Mouse (Mus musculus) spleen, postnatal 14 days (tissue): ENCODE data around the gene Slc22a20.
A peak's percentile ranks its signal among the peaks of the same experiment; 100 is the strongest.

Experiments
- DNase-seq, 2 experiments: peaks; one replicate each; pipeline ENCODE4 v3.0.0; 2021 to 2022; ENCODE audit warnings: low spot score in 2 of 2

Gene Slc22a20

DNA sequence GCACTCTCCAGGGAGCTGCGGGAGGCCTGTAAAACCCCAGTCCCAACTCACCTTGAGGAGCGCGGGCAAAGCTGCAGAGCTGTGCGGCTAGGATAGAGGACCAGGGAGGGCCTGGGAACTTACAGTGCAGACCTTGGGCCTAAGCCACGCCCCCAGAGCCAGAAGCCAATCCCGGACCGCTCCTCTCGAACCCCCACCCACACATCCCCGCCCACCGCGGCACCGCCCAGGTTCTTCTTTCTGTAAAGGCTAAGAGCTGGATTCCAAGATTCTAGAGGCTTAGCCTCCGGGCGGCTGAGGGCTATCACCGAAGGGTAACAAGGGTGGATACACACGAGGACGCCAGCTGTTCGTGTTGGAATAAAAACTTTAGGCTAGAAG, 61.2 kb downstream of the Slc22a20 start, which contains the start of gene Cdc42ep2:
Gene Cdc42ep2, minus strand, starts transcription at position 104 of the 381 bp plus-strand sequence.
- peak; percentile 91 to 93 for DNase-seq

- peak; percentile 75 to 86 for DNase-seq
Measured at GRCm38 (mm10) chr19:5923990-5924712, 61.8 kb downstream of the Slc22a20 start.

DNA sequence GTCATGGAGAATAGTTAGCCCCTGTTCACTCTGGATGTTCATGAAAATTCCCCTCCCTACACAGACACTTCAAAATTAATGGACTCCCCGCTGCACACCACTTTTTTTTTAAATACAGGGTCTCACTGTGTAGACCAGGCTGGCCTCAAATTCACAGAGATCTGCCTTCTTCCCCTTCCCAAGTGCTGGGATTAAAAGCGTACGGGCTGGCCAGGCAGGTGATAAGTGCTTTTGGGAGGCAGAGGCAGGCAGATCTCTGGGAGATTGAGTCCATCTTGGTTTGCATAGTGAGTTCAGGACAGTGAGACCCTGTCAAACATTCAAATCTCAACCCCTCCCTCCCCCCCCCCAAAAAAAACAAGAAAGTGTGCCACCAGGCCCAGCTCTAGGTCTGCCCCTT, 63.0 kb downstream of the Slc22a20 start:
- DNase-seq: no peak

GRCm38 (mm10) chr19:5922119-5922942, 63.6 kb downstream of the Slc22a20 start:
- DNase-seq: no peak

DNA sequence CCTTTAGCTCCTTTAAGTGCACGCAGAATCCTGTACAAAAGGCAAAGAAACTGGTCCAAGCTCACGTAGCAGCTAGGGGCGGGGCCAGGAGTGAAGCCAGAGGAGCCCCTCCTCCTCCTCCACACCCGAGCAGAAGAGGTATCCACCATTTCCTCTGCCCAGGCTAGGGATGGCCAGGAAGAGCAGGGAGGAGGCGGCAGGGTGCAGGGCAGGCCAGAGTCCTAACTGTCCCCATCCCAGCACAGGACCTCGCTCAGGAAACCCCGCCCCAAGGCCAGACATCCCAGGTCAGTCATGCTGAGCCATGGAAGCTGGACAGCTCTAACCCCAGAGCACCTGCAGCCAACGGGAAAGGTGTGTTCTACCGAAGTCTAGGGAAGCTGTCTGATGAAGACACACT, 64.2 kb downstream of the Slc22a20 start:
- DNase-seq: no peak
